Mouse (Mus musculus): ENCODE results near the gene Clstn2. TPM values are rescaled to one million over a fixed set of nuclear protein-coding genes. Genes with fewer than 3 reads are reported as not detected.

The Clstn2 gene
- total and polyA plus RNA-seq, 2 experiments = 0.28 to 0.31 TPM

GRCm38 (mm10) chr9:98031898-98032572 is 946 bp downstream of the Clstn2 start:
- 5% methylated on average over 31 of the region's 31 CpGs for WGBS
- TF ChIP-seq POLR2A (IDR thresholded peaks at IDR 0.05; ENCODE audit: extremely low read depth, insufficient read depth, low read length) (no peak), CTCF (IDR thresholded peaks at IDR 0.05; ENCODE audit: low read depth, low read length) (no peak)
- no peak overlapping the region for H3K4me3 ChIP-seq (ENCODE audit: insufficient read depth, low read depth, low read length)

GRCm38 (mm10) chr9:98030715-98031114 is 2.3 kb downstream of the Clstn2 start:
- peak; percentile 8 for DNase-seq (ENCODE audit: extremely low read depth, low read depth, low spot score)
- H3K27ac ChIP-seq (replicated peaks; ENCODE audit: insufficient read depth, low read depth, low read length) = no peak overlapping the region
- no peak overlapping the region for H3K4me3 ChIP-seq (ENCODE audit: insufficient read depth, low read depth, low read length)
- no peaks in the 10 kb centered on the region for H3K79me2 ChIP-seq (ENCODE audit: control insufficient read depth, insufficient read depth, low read length)
- TF ChIP-seq POLR2A (IDR thresholded peaks at IDR 0.05; ENCODE audit: extremely low read depth, insufficient read depth, low read length) = no peak
- TF ChIP-seq CTCF (IDR thresholded peaks at IDR 0.05; ENCODE audit: low read depth, low read length) = no peak
- 9% methylated on average over 2 of the region's 2 CpGs for WGBS
- no peak overlapping the region for H3K9ac ChIP-seq (ENCODE audit: low read depth, low read length)
- no peaks in the 10 kb centered on the region for H3K4me1 ChIP-seq (ENCODE audit: control insufficient read depth, insufficient read depth, low read length)
- H3K36me3 ChIP-seq (ENCODE audit: control insufficient read depth, insufficient read depth, low read length) = no peaks in the 10 kb centered on the region
- H3K27me3 ChIP-seq (ENCODE audit: control insufficient read depth, insufficient read depth, low read length) = peaks cover 19% of the 10 kb centered on the region

More at GRCm38 (mm10) chr9:98031898-98032572, 946 bp downstream of the Clstn2 start:
- Histone ChIP-seq H3K36me3 (ENCODE audit: control insufficient read depth, insufficient read depth, low read length) (no peaks in the 10 kb centered on the region), H3K9ac (ENCODE audit: low read depth, low read length) (no peak overlapping the region), H3K27ac (replicated peaks; ENCODE audit: insufficient read depth, low read depth, low read length) (no peak overlapping the region), H3K79me2 (ENCODE audit: control insufficient read depth, insufficient read depth, low read length) (no peaks in the 10 kb centered on the region), H3K27me3 (ENCODE audit: control insufficient read depth, insufficient read depth, low read length) (peaks cover 19% of the 10 kb centered on the region), H3K4me1 (ENCODE audit: control insufficient read depth, insufficient read depth, low read length) (no peaks in the 10 kb centered on the region)
- no peak for DNase-seq (ENCODE audit: extremely low read depth, low read depth, low spot score)

GRCm38 (mm10) chr9:98025548-98025947 is 7.4 kb downstream of the Clstn2 start:
- Histone ChIP-seq H3K4me1 (ENCODE audit: control insufficient read depth, insufficient read depth, low read length) (no peaks in the 10 kb centered on the region), H3K27me3 (ENCODE audit: control insufficient read depth, insufficient read depth, low read length) (no peaks in the 10 kb centered on the region; the same call in 1 of the 2 replicates), H3K36me3 (ENCODE audit: control insufficient read depth, insufficient read depth, low read length) (no peaks in the 10 kb centered on the region), H3K27ac (replicated peaks; ENCODE audit: insufficient read depth, low read depth, low read length) (no peak overlapping the region), H3K79me2 (ENCODE audit: control insufficient read depth, insufficient read depth, low read length) (no peaks in the 10 kb centered on the region), H3K4me3 (ENCODE audit: insufficient read depth, low read depth, low read length) (no peak overlapping the region), H3K9ac (ENCODE audit: low read depth, low read length) (no peak overlapping the region)
- DNase-seq (ENCODE audit: extremely low read depth, low read depth, low spot score) = no peak
- WGBS = 76% methylated on average over 3 of the region's 3 CpGs
- no peak for TF ChIP-seq POLR2A (IDR thresholded peaks at IDR 0.05; ENCODE audit: extremely low read depth, insufficient read depth, low read length)
- no peak for TF ChIP-seq CTCF (IDR thresholded peaks at IDR 0.05; ENCODE audit: low read depth, low read length)

GRCm38 (mm10) chr9:98023069-98023468 is 9.9 kb downstream of the Clstn2 start:
- H3K27me3 ChIP-seq (ENCODE audit: control insufficient read depth, insufficient read depth, low read length) = no peaks in the 10 kb centered on the region; the same call in 1 of the 2 replicates
- no peak overlapping the region for H3K27ac ChIP-seq (replicated peaks; ENCODE audit: insufficient read depth, low read depth, low read length)
- H3K9ac ChIP-seq (ENCODE audit: low read depth, low read length) = no peak overlapping the region
- H3K36me3 ChIP-seq (ENCODE audit: control insufficient read depth, insufficient read depth, low read length) = no peaks in the 10 kb centered on the region
- TF ChIP-seq POLR2A (IDR thresholded peaks at IDR 0.05; ENCODE audit: extremely low read depth, insufficient read depth, low read length) (no peak), CTCF (IDR thresholded peaks at IDR 0.05; ENCODE audit: low read depth, low read length) (no peak)
- no peak overlapping the region for H3K4me3 ChIP-seq (ENCODE audit: insufficient read depth, low read depth, low read length)
- no peak for DNase-seq (ENCODE audit: extremely low read depth, low read depth, low spot score)
- no peaks in the 10 kb centered on the region for H3K79me2 ChIP-seq (ENCODE audit: control insufficient read depth, insufficient read depth, low read length)
- no peaks in the 10 kb centered on the region for H3K4me1 ChIP-seq (ENCODE audit: control insufficient read depth, insufficient read depth, low read length)
- 83% methylated on average over 11 of the region's 11 CpGs for WGBS

GRCm38 (mm10) chr9:98019876-98020275 is 13.1 kb downstream of the Clstn2 start:
- Histone ChIP-seq H3K9ac (ENCODE audit: low read depth, low read length) (no peak overlapping the region), H3K36me3 (ENCODE audit: control insufficient read depth, insufficient read depth, low read length) (no peaks in the 10 kb centered on the region), H3K27me3 (ENCODE audit: control insufficient read depth, insufficient read depth, low read length) (no peaks in the 10 kb centered on the region), H3K4me3 (ENCODE audit: insufficient read depth, low read depth, low read length) (no peak overlapping the region), H3K27ac (replicated peaks; ENCODE audit: insufficient read depth, low read depth, low read length) (no peak overlapping the region), H3K4me1 (ENCODE audit: control insufficient read depth, insufficient read depth, low read length) (no peaks in the 10 kb centered on the region), H3K79me2 (ENCODE audit: control insufficient read depth, insufficient read depth, low read length) (no peaks in the 10 kb centered on the region)
- 68% methylated on average over 2 of the region's 2 CpGs for WGBS
- DNase-seq (ENCODE audit: extremely low read depth, low read depth, low spot score) = no peak
- TF ChIP-seq CTCF (IDR thresholded peaks at IDR 0.05; ENCODE audit: low read depth, low read length) (no peak), POLR2A (IDR thresholded peaks at IDR 0.05; ENCODE audit: extremely low read depth, insufficient read depth, low read length) (no peak)

- no peak for DNase-seq (ENCODE audit: extremely low read depth, low read depth, low spot score)
- 86% methylated on average over 5 of the region's 5 CpGs for WGBS
- Histone ChIP-seq H3K4me3 (ENCODE audit: insufficient read depth, low read depth, low read length) (no peak overlapping the region), H3K36me3 (ENCODE audit: control insufficient read depth, insufficient read depth, low read length) (no peaks in the 10 kb centered on the region), H3K27me3 (ENCODE audit: control insufficient read depth, insufficient read depth, low read length) (no peaks in the 10 kb centered on the region), H3K79me2 (ENCODE audit: control insufficient read depth, insufficient read depth, low read length) (no peaks in the 10 kb centered on the region), H3K27ac (replicated peaks; ENCODE audit: insufficient read depth, low read depth, low read length) (no peak overlapping the region), H3K9ac (ENCODE audit: low read depth, low read length) (no peak overlapping the region), H3K4me1 (ENCODE audit: control insufficient read depth, insufficient read depth, low read length) (no peaks in the 10 kb centered on the region)
- no peak for TF ChIP-seq POLR2A (IDR thresholded peaks at IDR 0.05; ENCODE audit: extremely low read depth, insufficient read depth, low read length)
- no peak for TF ChIP-seq CTCF (IDR thresholded peaks at IDR 0.05; ENCODE audit: low read depth, low read length)
These were observed 14.3 kb downstream of the Clstn2 start for GRCm38 (mm10) chr9:98018687-98019086.

Measured in liver, adult 2 months (tissue).